Mouse (Mus musculus): Measurements from ENCODE around the gene Spag16. TPM values are rescaled to one million over a fixed set of nuclear protein-coding genes. Genes with fewer than 3 reads are reported as not detected.

The Spag16 gene
- total and polyA plus RNA-seq, 3 experiments, result not detected

GRCm38 (mm10) chr1:69956606-69957005, 129.8 kb downstream of the Spag16 start:
- Histone ChIP-seq H3K4me1 (ENCODE audit: control insufficient read depth in 1 of 2, insufficient read depth in 2 of 2) (no peaks in the 10 kb centered on the region), H3K27me3 (replicated peaks) (no peaks in the 10 kb centered on the region), H3K4me2 (ENCODE audit: insufficient read depth, low read depth, poor library complexity, severe bottlenecking) (no peak overlapping the region), H3K27ac (ENCODE audit: insufficient read depth, low read depth) (no peak overlapping the region), H3K4me3 (replicated peaks in 1 of 3; ENCODE audit: low read depth in 2 of 3, low read length in 2 of 3, poor library complexity in 1 of 3) (no peak overlapping the region), H3K9me3 (replicated peaks; ENCODE audit: low read length) (no peaks in the 10 kb centered on the region), H3K9ac (ENCODE audit: insufficient read depth, low read depth) (no peak overlapping the region), H3K79me2 (replicated peaks; ENCODE audit: control insufficient read depth, extremely low read depth, insufficient read depth, poor library complexity, severe bottlenecking) (no peaks in the 10 kb centered on the region), H3K36me3 (replicated peaks in 1 of 2; ENCODE audit: control insufficient read depth in 1 of 2, insufficient read depth in 1 of 2, low read length in 1 of 2) (no peaks in the 10 kb centered on the region)
- TF ChIP-seq ZC3H11A (IDR thresholded peaks at IDR 0.05; ENCODE audit: low read depth, low read length) (no peak), POLR2AphosphoS2 (IDR thresholded peaks at IDR 0.05; ENCODE audit: low read depth, low read length) (no peak)
- dilution Hi-C loops (cut with MboI; ENCODE audit: extremely low pct_ligation_motif_present, extremely low pct_unique_long_range_greater_than_20kb, low sequenced_read_pairs) (no loop called here), in situ Hi-C loops (cut with MboI; ENCODE audit: low pct_ligation_motif_present, low pct_unique_long_range_greater_than_20kb, low sequenced_read_pairs) (no loop called here)
- DNase-seq (ENCODE audit: extremely low read depth), result no peak

GRCm38 (mm10) chr1:69996874-69997273, 170.1 kb downstream of the Spag16 start:
- H3K4me3 ChIP-seq (replicated peaks in 1 of 3; ENCODE audit: low read depth in 2 of 3, low read length in 2 of 3, poor library complexity in 1 of 3), result no peak overlapping the region
- H3K79me2 ChIP-seq (replicated peaks; ENCODE audit: control insufficient read depth, extremely low read depth, insufficient read depth, poor library complexity, severe bottlenecking), result no peaks in the 10 kb centered on the region
- no peaks in the 10 kb centered on the region for H3K4me1 ChIP-seq (ENCODE audit: control insufficient read depth in 1 of 2, insufficient read depth in 2 of 2)
- no peak overlapping the region for H3K4me2 ChIP-seq (ENCODE audit: insufficient read depth, low read depth, poor library complexity, severe bottlenecking)
- no peaks in the 10 kb centered on the region for H3K27me3 ChIP-seq (replicated peaks)
- no peak for DNase-seq (ENCODE audit: extremely low read depth)
- TF ChIP-seq BHLHE40 (IDR thresholded peaks at IDR 0.05; ENCODE audit: low read depth, low read length), result no peak
- TF ChIP-seq MYC (IDR thresholded peaks at IDR 0.05; ENCODE audit: low read depth, low read length), result no peak
- no peak for TF ChIP-seq MAX (IDR thresholded peaks at IDR 0.05; ENCODE audit: low read length)
- TF ChIP-seq CHD1 (IDR thresholded peaks at IDR 0.05; ENCODE audit: low read depth, low read length), result no peak
- TF ChIP-seq CHD2 (IDR thresholded peaks at IDR 0.05; ENCODE audit: low read length), result no peak
- no peak for TF ChIP-seq JUN (IDR thresholded peaks at IDR 0.05; ENCODE audit: insufficient read depth, low read depth, low read length)
- no peak for TF ChIP-seq ZMIZ1 (IDR thresholded peaks at IDR 0.05; ENCODE audit: low read depth, low read length)
- in situ Hi-C loops (cut with MboI; ENCODE audit: low pct_ligation_motif_present, low pct_unique_long_range_greater_than_20kb, low sequenced_read_pairs), result no loop called here
- no peaks in the 10 kb centered on the region for H3K9me3 ChIP-seq (replicated peaks; ENCODE audit: low read length)
- no peaks in the 10 kb centered on the region for H3K36me3 ChIP-seq (replicated peaks in 1 of 2; ENCODE audit: control insufficient read depth in 1 of 2, insufficient read depth in 1 of 2, low read length in 1 of 2)
- H3K27ac ChIP-seq (ENCODE audit: insufficient read depth, low read depth), result no peak overlapping the region
- dilution Hi-C loops (cut with MboI; ENCODE audit: extremely low pct_ligation_motif_present, extremely low pct_unique_long_range_greater_than_20kb, low sequenced_read_pairs), result no loop called here
- no peak overlapping the region for H3K9ac ChIP-seq (ENCODE audit: insufficient read depth, low read depth)

- Histone ChIP-seq H3K4me2 (ENCODE audit: insufficient read depth, low read depth, poor library complexity, severe bottlenecking) (no peak overlapping the region), H3K79me2 (replicated peaks; ENCODE audit: control insufficient read depth, extremely low read depth, insufficient read depth, poor library complexity, severe bottlenecking) (no peaks in the 10 kb centered on the region), H3K27ac (ENCODE audit: insufficient read depth, low read depth) (no peak overlapping the region), H3K36me3 (replicated peaks in 1 of 2; ENCODE audit: control insufficient read depth in 1 of 2, insufficient read depth in 1 of 2, low read length in 1 of 2) (no peaks in the 10 kb centered on the region), H3K4me1 (ENCODE audit: control insufficient read depth in 1 of 2, insufficient read depth in 2 of 2) (no peaks in the 10 kb centered on the region), H3K9me3 (replicated peaks; ENCODE audit: low read length) (no peaks in the 10 kb centered on the region), H3K9ac (ENCODE audit: insufficient read depth, low read depth) (no peak overlapping the region), H3K27me3 (replicated peaks) (no peaks in the 10 kb centered on the region), H3K4me3 (replicated peaks in 1 of 3; ENCODE audit: low read depth in 2 of 3, low read length in 2 of 3, poor library complexity in 1 of 3) (no peak overlapping the region)
- dilution Hi-C loops (cut with MboI; ENCODE audit: extremely low pct_ligation_motif_present, extremely low pct_unique_long_range_greater_than_20kb, low sequenced_read_pairs) (no loop called here), in situ Hi-C loops (cut with MboI; ENCODE audit: low pct_ligation_motif_present, low pct_unique_long_range_greater_than_20kb, low sequenced_read_pairs) (no loop called here)
- TF ChIP-seq MYC (IDR thresholded peaks at IDR 0.05; ENCODE audit: low read depth, low read length) (no peak), USF1 (IDR thresholded peaks at IDR 0.05; ENCODE audit: low read depth, low read length) (no peak), ZNF384 (IDR thresholded peaks at IDR 0.05; ENCODE audit: low read depth, low read length) (no peak), MAX (IDR thresholded peaks at IDR 0.05; ENCODE audit: low read length) (no peak), BHLHE40 (IDR thresholded peaks at IDR 0.05; ENCODE audit: low read depth, low read length) (no peak), CTCF (conservative IDR thresholded peaks at IDR 0.05 in 1 of 2, IDR thresholded peaks at IDR 0.05 in 1 of 2; ENCODE audit: low read depth in 2 of 2, low read length in 2 of 2) (no peak), ETS1 (conservative IDR thresholded peaks at IDR 0.05; ENCODE audit: low read depth, low read length) (no peak), NRF1 (IDR thresholded peaks at IDR 0.05; ENCODE audit: low read depth, low read length) (no peak), MAFK (IDR thresholded peaks at IDR 0.05; ENCODE audit: insufficient replicate concordance, low read length) (no peak), MEF2A (IDR thresholded peaks at IDR 0.05; ENCODE audit: borderline replicate concordance, low read depth, low read length) (no peak), ZC3H11A (IDR thresholded peaks at IDR 0.05; ENCODE audit: low read depth, low read length) (no peak), POLR2A (IDR thresholded peaks at IDR 0.05; ENCODE audit: low read depth, low read length) (no peak), SMC3 (IDR thresholded peaks at IDR 0.05; ENCODE audit: low read depth, low read length) (no peak), E2F4 (IDR thresholded peaks at IDR 0.05; ENCODE audit: insufficient replicate concordance, low read depth, low read length) (no peak), USF2 (conservative IDR thresholded peaks at IDR 0.05; ENCODE audit: low read depth, low read length) (no peak), PAX5 (IDR thresholded peaks at IDR 0.05; ENCODE audit: low read length) (no peak), UBTF (IDR thresholded peaks at IDR 0.05; ENCODE audit: low read depth, low read length) (no peak), EP300 (IDR thresholded peaks at IDR 0.05; ENCODE audit: low read length) (no peak), ZMIZ1 (IDR thresholded peaks at IDR 0.05; ENCODE audit: low read depth, low read length) (no peak)
- no peak for DNase-seq (ENCODE audit: extremely low read depth)
These were observed 186.2 kb downstream of the Spag16 start for GRCm38 (mm10) chr1:70012991-70013390.

Data from CH12.LX (cell line).